Comparison of ENCODE assay signal across 18 mouse cellular contexts in genomic region chr11:99081566-99081965, GRCm38 (mm10). TPM values are rescaled to one million over a fixed set of nuclear protein-coding genes. Genes with fewer than 3 reads are reported as not detected.
DNase-seq lines count a peak whose midpoint lies in the region; ATAC-seq lines count a peak whose summit lies in the region.
"Had no signal": no experiment of that assay in that cellular context is flagged by ENCODE, and none has a peak within 500 bp of the region (broad histone marks: within the 10 kb centered on the region; RNA-seq: fewer than 3 reads in every experiment).

No protein-coding gene starts in this region.

- H3K4me3 ChIP-seq in hindbrain, embryonic 12.5 days = no peak overlapping the region
- no peak overlapping the region for H3K4me3 ChIP-seq in midbrain, embryonic 14.5 days (replicated peaks; ENCODE audit: low read depth, low read length)
- H3K4me3 ChIP-seq in forebrain, embryonic 16.5 days (replicated peaks; ENCODE audit: low read length) = no peak overlapping the region
- H3K4me3 ChIP-seq: heart, embryonic 10.5 days; liver, embryonic 13.5 days; midbrain, embryonic 13.5 days had no signal

- WGBS in hindbrain, embryonic 12.5 days = 79% methylated on average over 3 of the region's 3 CpGs
- WGBS in midbrain, embryonic 14.5 days = 78% methylated on average over 3 of the region's 3 CpGs
- WGBS in forebrain, embryonic 16.5 days = 79% methylated on average over 3 of the region's 3 CpGs

- 0 out of 2 replicates have a peak, but pooled peaks have one; percentile 29 for ATAC-seq in common myeloid progenitor, adult 5-6 weeks (replicated peaks; ENCODE audit: low read depth, poor library complexity, severe bottlenecking)
- ATAC-seq in megakaryocyte, adult 5-6 weeks (ENCODE audit: poor library complexity, severe bottlenecking) = 0 out of 2 replicates have a peak, but pooled peaks have one; percentile 18
- no peak for ATAC-seq in hindbrain, embryonic 12.5 days (ENCODE audit: low FRiP score)
- ATAC-seq in midbrain, embryonic 14.5 days (ENCODE audit: low FRiP score, low TSS enrichment) = no peak
- no peak for ATAC-seq in forebrain, embryonic 16.5 days
- ATAC-seq: hindbrain, postnatal 0 days; midbrain, embryonic 13.5 days had no signal

- no peaks in the 10 kb centered on the region for H3K36me3 ChIP-seq in hindbrain, embryonic 12.5 days
- no peaks in the 10 kb centered on the region for H3K36me3 ChIP-seq in midbrain, embryonic 14.5 days (ENCODE audit: control insufficient read depth, insufficient read depth, low read length)
- H3K36me3 ChIP-seq in forebrain, embryonic 16.5 days (ENCODE audit: control insufficient read depth, insufficient read depth) = no peaks in the 10 kb centered on the region
- H3K36me3 ChIP-seq: heart, embryonic 10.5 days; liver, embryonic 13.5 days; midbrain, embryonic 13.5 days had no signal

- H3K27ac ChIP-seq in hindbrain, embryonic 12.5 days = no peak overlapping the region
- H3K27ac ChIP-seq in midbrain, embryonic 14.5 days (replicated peaks; ENCODE audit: low read depth, low read length) = no peak overlapping the region
- no peak overlapping the region for H3K27ac ChIP-seq in forebrain, embryonic 16.5 days (ENCODE audit: low read length)
- H3K27ac ChIP-seq: hindbrain, postnatal 0 days; liver, embryonic 13.5 days; midbrain, embryonic 13.5 days had no signal

- H3K4me2 ChIP-seq in hindbrain, embryonic 12.5 days (replicated peaks) = no peak overlapping the region
- H3K4me2 ChIP-seq in midbrain, embryonic 14.5 days (ENCODE audit: low read length) = no peak overlapping the region
- no peak overlapping the region for H3K4me2 ChIP-seq in forebrain, embryonic 16.5 days (ENCODE audit: low read length)
- H3K4me2 ChIP-seq: liver, embryonic 13.5 days; midbrain, embryonic 13.5 days had no signal

- peak; percentile 65 for DNase-seq in 416B (ENCODE audit: low read depth)
- DNase-seq in gonadal fat pad, adult 2 months (ENCODE audit: low read depth) = peak; percentile 84
- no peak for DNase-seq in midbrain, embryonic 14.5 days
- DNase-seq: cerebellum, adult 18-20 months; gastrocnemius, postnatal 14 days; kidney, adult 11 months; kidney, postnatal 14 days; liver, embryonic 13.5 days; retina, postnatal 1 day; thymus, adult 2 months had no signal

- H3K9ac ChIP-seq in hindbrain, embryonic 12.5 days = no peak overlapping the region
- no peak overlapping the region for H3K9ac ChIP-seq in midbrain, embryonic 14.5 days (replicated peaks; ENCODE audit: low read length)
- no peak overlapping the region for H3K9ac ChIP-seq in forebrain, embryonic 16.5 days (replicated peaks; ENCODE audit: low read depth, low read length)
- H3K9ac ChIP-seq: liver, embryonic 13.5 days; midbrain, embryonic 13.5 days had no signal

- H3K27me3 ChIP-seq in hindbrain, embryonic 12.5 days = no peaks in the 10 kb centered on the region
- H3K27me3 ChIP-seq in midbrain, embryonic 14.5 days (ENCODE audit: control insufficient read depth, insufficient read depth, low read length) = no peaks in the 10 kb centered on the region
- H3K27me3 ChIP-seq in forebrain, embryonic 16.5 days (replicated peaks; ENCODE audit: control insufficient read depth, insufficient read depth, low read length) = no peaks in the 10 kb centered on the region
- H3K27me3 ChIP-seq: liver, embryonic 13.5 days; midbrain, embryonic 13.5 days had no signal

- no peaks in the 10 kb centered on the region for H3K9me3 ChIP-seq in hindbrain, embryonic 12.5 days (replicated peaks)
- H3K9me3 ChIP-seq in midbrain, embryonic 14.5 days (ENCODE audit: control insufficient read depth, low read length) = no peaks in the 10 kb centered on the region
- H3K9me3 ChIP-seq in forebrain, embryonic 16.5 days (ENCODE audit: control insufficient read depth, low read length) = no peaks in the 10 kb centered on the region
- H3K9me3 ChIP-seq: heart, embryonic 10.5 days; liver, embryonic 13.5 days; midbrain, embryonic 13.5 days had no signal

- peaks cover 4% of the 10 kb centered on the region; the same call in 1 of the 2 replicates for H3K4me1 ChIP-seq in hindbrain, embryonic 12.5 days
- H3K4me1 ChIP-seq in midbrain, embryonic 14.5 days (ENCODE audit: control insufficient read depth, insufficient read depth, low read length) = no peaks in the 10 kb centered on the region
- no peaks in the 10 kb centered on the region for H3K4me1 ChIP-seq in forebrain, embryonic 16.5 days (replicated peaks; ENCODE audit: control insufficient read depth, insufficient read depth, low read length)
- H3K4me1 ChIP-seq: midbrain, embryonic 13.5 days had no signal

RNA-seq across cellular contexts. Expression of gene Tns4, which starts 7.5 kb away (rescaled TPM):
- total RNA-seq in common myeloid progenitor, adult 5-6 weeks (2017) = 0.68 and 1.0 TPM in 2 replicates
- polyA plus RNA-seq in gonadal fat pad, adult 2 months (2012; rRNA removed) = 2.4 and 3.4 TPM in 2 replicates
- total RNA-seq in megakaryocyte, adult 5-6 weeks (2015) = 7.4 and 8.6 TPM in 2 replicates
- 4.1 and 4.6 TPM in 2 replicates for total RNA-seq in megakaryocyte, adult 5-6 weeks (2017)
- polyA plus RNA-seq in hindbrain, embryonic 12.5 days (2016; fragmentation: Nextera tagmentation; extraction: Ambion mirVana) = 0.32 and 0.36 TPM in 2 replicates
- 0.22 TPM in 1 of 2 replicates, not detected in the other for polyA plus RNA-seq in midbrain, embryonic 14.5 days (2014; fragmentation: Nextera tagmentation; extraction: Ambion mirVana)
- not detected in 2 replicates for polyA plus RNA-seq in forebrain, embryonic 16.5 days (2015; fragmentation: Nextera tagmentation; extraction: Ambion mirVana)
- total RNA-seq: MEL had no signal

RNA-seq across cellular contexts. Expression of gene Igfbp4, which starts 40.5 kb away (rescaled TPM):
- total RNA-seq in common myeloid progenitor, adult 5-6 weeks (2017) = 177 and 183 TPM in 2 replicates
- polyA plus RNA-seq in gonadal fat pad, adult 2 months (2012; rRNA removed) = 429 and 525 TPM in 2 replicates
- 16.0 and 17.3 TPM in 2 replicates for total RNA-seq in megakaryocyte, adult 5-6 weeks (2015)
- total RNA-seq in megakaryocyte, adult 5-6 weeks (2017) = 31.3 and 33.3 TPM in 2 replicates
- 428 and 445 TPM in 2 replicates for polyA plus RNA-seq in hindbrain, embryonic 12.5 days (2016; fragmentation: Nextera tagmentation; extraction: Ambion mirVana)
- 55.0 and 111 TPM in 2 replicates for polyA plus RNA-seq in midbrain, embryonic 14.5 days (2014; fragmentation: Nextera tagmentation; extraction: Ambion mirVana)
- 147 and 167 TPM in 2 replicates for polyA plus RNA-seq in forebrain, embryonic 16.5 days (2015; fragmentation: Nextera tagmentation; extraction: Ambion mirVana)

RNA-seq across cellular contexts. Expression of gene Top2a, which starts 57.6 kb away (rescaled TPM):
- total RNA-seq in common myeloid progenitor, adult 5-6 weeks (2017) = 622 and 650 TPM in 2 replicates
- 0.92 and 1.7 TPM in 2 replicates for polyA plus RNA-seq in gonadal fat pad, adult 2 months (2012; rRNA removed)
- total RNA-seq in megakaryocyte, adult 5-6 weeks (2015) = 299 and 310 TPM in 2 replicates
- 694 and 703 TPM in 2 replicates for total RNA-seq in megakaryocyte, adult 5-6 weeks (2017)
- polyA plus RNA-seq in hindbrain, embryonic 12.5 days (2016; fragmentation: Nextera tagmentation; extraction: Ambion mirVana) = 195 and 199 TPM in 2 replicates
- 24.9 and 67.9 TPM in 2 replicates for polyA plus RNA-seq in midbrain, embryonic 14.5 days (2014; fragmentation: Nextera tagmentation; extraction: Ambion mirVana)
- polyA plus RNA-seq in forebrain, embryonic 16.5 days (2015; fragmentation: Nextera tagmentation; extraction: Ambion mirVana) = 97.6 and 121 TPM in 2 replicates

Comparison
In these comparisons a context has a peak if more than half of its experiments do, and no peak if none do; other contexts are left out.
1. ATAC-seq: peak in common myeloid progenitor, adult 5-6 weeks (single experiment) and megakaryocyte, adult 5-6 weeks (single experiment); none in hindbrain, embryonic 12.5 days (single experiment), midbrain, embryonic 14.5 days (single experiment) and forebrain, embryonic 16.5 days (single experiment).